Mouse (Mus musculus) urinary bladder, postnatal 14 days (tissue): ENCODE measurements around the gene Efna2.
"Not testable (repeated sequence)": the region's sequence is repeated elsewhere in the genome, so short reads cannot be mapped to it uniquely, and the experiment has no call there.

ENCODE experiments used
- DNase-seq: peaks from one replicate; pipeline ENCODE4 v3.0.0; 2021; ENCODE audit warnings: low spot score

Gene Efna2

DNA sequence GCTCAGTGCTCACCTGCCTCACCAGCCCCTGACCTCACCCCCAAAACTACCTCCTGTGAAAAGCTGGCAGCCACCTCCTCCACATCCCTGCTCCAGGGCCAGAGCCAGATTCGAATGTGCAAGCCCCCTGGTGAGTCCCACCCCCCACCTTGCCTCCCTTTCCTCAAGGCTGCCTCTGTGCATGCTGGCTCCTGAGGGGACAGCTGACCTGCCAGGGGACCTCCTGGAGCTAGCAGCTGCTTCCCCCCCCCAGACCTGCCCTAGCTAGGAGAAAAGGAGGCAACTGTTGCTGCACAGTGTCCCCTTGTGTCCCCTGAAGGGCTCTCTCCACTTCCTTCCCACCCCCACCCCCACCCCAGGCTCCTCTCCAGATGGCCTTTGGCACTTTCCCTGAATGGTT is 24.0 kb upstream of the Efna2 start:
- no peak for DNase-seq

DNA sequence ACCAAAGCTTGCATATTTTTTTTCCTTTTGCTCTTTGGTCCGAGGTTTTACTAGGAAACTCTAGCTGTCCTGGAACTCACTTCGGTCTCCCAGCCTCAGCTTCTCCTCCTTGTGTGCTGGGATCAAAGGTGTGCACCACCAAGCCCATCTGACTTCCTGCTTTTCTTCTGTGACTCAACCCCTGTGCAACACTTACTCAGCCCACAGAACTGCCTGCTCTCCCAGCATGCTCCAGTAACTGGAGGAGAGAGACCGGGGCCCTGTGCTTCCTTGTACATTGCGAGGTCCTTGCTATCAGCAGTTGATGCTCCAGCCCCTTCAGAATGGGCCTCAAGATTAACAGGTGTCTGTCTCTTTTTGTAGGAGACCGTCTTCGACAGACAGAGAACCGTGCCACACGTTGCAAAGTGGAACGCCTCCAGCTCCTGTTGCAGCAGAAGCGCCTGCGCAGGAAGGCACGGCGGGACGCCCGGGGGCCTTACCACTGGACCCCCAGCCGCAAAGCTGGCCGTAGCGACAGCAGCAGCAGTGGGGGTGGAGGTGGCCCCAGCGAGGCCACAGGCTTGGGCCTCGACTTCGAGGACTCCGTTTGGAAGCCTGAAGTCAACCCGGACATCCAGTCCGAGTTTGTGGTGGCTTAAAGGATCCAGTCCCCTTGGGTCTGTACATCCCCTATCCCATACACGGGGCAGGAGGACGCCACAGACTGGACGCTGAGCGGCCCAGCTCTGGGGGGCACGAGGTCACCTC is 23.1 kb upstream of the Efna2 start:
- no peak for DNase-seq

DNA sequence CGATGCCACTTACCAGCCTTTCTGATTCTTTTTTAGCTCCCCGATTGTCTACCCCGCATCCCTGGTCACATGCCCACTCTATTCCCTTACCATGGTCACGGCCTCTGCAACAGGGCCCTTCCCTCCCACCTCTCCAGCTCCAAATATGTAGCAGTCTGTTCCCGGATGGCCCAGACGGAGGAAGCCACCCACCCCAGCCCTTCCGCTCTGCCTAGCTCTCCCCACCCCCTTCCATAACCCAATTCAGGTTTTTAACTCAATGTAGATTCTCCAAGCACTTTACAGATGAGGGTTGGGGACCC is 22.6 kb upstream of the Efna2 start:
- DNase-seq: no peak

DNA sequence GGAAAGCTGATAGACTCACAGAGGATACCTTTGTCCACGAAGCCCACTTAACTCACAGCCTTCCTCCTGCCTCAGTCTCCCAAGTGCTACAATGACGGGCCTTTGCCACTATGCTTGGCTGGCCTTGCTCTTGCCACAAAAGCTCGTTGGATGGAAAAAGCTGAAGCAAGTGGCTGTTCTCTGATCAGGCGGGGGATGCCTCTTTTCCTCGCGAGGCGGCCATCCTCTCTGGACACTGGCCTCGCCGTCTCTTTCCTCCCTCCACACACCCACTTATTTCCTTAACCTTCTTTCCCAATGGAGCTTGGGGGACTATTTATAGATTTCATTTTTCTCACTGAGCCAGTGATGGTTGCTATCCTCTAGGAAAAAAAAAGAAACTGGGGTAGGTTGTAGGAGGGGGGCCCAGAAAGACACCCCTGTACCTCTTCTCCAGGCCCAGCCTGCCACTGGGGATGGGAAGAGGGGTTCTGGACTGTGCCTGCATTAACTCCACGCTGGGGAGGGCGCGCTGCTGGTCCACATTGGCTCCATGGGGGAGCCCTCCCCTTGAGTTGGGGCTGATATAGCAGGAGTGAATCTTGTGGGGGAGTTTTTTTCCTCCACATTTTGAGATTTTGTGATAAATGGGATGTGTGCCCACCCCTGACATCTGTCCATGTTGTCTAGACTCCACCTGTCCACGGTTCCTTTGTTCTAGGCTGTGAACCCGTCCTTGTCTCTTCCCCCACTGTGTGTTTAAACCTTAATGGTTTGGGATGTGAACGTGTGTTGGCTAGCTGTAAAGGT is 21.9 kb upstream of the Efna2 start:
- no peak for DNase-seq

DNA sequence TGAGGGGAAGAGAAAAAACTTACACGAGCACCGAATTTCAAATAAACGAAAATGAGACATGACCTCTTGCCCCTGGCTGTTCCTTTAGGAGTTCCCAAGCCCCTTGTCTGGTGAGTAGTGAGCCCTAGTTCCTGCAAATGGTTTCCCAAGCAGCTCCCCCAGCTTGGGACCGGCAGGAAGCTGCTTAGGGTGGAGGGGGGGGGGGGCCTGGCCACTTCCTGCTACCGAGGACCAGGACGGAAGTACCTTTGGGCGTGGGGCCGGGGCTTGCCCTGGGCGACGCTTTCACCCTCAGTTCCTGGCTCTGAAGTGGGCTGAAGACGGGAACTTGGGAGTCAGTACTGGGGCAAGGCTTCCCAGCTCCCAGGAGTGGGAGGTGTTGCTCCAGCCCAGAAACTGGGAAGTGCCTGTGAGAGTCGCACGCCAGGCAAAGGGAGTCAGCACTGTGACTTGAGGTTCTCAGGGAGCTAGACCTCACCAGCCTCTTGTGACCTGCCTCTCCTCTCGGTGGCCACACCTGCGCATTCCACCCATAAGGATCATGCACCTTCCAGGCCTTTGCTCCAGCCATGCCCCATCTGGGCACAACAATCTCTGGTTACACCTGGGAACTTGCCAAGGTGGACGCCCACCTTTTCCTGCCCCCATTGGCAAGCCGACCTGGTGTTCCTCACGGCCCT is 20.8 kb upstream of the Efna2 start:
- peak; percentile 63 for DNase-seq

DNA sequence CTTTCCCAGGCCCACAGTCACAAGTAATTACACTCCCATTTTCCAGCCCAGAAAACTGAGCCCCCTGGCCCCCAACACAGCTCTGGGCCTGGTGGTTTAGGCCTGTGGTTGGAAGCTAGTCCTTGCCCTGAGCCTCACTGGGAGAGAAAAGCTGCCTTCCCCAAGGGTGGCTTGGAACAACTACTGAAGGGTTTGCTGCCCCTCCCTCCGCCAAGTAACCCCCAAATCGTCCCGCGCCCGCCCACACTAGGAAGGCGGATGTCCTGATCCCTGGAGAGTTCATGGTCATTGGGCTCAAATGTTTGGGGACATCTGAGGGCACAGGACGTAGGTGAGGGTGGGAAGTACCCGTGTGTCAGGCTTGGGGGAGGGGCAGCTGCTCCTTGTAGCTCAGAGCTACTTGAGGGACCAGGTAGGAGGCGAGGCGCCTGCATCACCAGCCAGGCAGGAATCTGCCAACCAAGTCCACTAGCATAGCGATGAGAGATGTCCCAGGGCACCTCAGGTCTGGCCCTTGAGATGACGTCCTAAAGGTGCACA is 20.2 kb upstream of the Efna2 start:
- peak; percentile 60 for DNase-seq

DNA sequence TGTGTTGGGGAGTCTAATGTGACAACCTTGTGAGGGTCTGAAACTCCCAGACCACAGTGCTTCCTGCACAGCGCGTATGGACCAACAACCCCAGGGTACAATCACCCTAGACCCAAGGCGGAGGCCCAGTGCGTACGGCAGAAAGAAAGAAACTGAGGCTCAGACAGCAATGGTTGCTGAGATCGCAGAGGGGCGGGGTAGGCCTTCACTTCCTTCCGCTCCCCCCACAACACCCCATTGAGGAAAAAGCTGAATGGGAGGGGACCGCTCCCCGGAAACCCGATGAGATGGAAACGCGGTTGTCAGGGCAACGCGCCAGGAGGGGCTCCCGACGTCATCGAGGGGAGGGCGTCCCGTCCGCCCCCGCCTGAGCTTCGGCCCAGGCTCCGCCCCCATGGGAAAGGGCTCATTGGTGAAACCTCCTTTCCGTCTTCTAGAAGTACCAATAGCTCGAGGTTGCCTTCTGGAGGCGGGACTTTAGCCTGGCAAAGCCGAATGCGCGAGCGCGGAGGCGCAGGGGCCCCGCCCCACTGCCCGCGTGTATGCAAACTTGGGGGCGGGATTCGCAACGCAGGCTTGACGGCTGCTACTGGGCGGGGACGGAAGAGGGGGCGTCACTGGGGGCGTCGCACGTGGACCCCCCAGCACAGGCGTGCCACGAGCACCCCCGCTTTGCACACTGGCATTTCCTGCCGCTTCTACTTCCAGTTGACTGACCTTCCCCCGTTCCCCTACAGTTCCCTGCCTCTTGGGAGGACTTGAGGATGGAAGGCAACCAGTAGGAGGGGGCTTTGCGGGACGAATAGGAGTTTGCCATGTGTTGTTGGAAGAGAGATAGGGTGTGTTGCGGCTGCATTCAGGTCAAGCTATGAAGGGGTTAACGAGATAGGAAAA is 19.5 kb upstream of the Efna2 start:
- peak; percentile 99 for DNase-seq

DNA sequence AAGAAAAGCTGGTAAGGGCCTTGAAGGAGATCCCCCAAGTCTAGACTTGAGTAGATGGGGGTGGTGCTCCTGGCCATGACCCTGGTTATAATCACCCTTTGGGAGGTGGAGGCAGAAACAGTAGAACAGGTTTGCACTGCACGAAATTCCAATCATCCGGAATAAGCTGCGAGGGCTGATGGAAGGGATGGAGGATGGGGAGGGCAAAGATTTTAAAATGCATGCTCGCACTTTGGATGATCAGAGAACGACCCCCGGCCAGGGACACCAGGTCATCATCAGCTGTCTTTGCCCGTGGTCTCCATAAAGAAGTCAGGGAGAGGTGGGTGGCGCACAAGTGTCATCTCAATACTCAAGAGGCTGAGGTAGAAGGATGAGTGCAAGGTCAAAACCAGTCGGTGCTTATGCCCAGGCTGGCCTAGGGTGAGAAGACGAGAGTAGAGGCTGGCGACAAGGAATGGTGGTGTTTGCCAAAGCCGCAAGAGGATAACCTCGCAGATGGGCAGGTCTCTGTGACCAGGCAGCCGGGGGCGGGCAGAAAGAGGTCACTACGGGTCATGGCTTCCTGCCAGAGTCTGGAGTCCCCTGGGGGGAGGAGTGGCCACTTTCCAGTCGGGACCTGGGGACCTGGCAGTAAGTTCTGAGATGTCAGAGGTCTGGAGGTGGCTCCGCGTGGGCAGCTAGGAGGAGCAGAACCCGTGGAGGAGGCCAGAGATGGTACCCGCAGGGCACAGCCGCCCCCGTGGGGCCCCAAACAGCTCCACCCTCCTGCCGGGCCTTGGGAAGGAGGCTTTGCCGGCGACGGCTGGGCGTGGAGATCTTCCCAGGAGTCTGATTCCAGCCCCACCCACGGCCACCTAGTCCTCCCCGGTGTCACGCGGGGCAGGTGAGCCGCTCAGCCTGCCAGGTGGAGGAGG is 18.6 kb upstream of the Efna2 start:
- peak; percentile 88 for DNase-seq

DNA sequence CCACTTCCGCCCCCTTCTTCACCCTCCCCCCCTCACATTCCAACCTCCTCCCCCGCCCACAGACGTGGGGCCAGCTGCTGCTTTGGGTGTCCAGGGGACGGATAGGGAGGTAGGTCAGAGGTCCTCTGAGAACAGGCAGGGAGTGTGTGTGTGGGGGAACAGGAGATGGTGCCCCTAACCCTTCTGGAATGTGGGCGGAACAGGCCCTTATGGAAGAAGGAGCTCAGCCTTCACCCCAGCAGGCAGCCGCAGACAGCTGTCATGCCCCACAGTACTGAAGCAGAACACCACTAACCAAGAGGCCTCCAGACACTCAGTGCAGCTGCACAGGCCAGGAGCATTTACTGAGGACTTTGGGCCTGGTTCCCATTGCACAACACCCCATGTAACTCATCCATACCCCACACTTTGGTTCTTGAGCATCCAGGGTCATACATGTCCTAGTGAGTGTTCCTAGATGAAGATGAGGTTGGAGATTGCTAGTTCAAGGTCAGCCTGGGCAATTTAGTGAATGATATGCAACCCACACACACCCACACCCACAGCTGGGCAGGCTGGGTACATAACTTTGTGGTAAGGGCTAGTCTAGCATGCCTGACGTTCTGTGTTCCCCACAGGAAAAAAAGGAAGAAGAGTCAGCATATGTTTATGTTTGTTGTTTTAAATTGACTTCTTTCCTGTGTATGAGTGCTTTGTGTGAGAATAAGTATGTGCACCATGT is 17.6 kb upstream of the Efna2 start:
- peak; percentile 24 for DNase-seq

DNA sequence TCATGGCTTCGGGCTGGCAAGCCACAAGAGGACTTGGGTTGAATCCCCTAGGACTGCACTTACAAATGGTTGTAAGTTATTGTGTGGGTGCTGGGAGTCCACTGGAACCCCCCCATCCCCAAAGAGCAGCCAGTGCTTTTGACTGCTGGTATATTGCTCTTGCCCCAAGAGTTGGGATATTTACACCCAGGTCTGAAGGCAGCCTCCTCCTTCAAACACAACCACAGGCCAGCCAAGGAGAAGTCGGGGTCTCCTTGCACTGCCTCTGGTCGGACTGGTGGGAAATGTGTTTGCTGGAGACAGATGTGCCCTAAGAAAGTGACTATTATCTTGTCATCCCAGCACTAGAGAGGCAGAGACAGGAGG is 17.1 kb upstream of the Efna2 start:
- DNase-seq: no peak

DNA sequence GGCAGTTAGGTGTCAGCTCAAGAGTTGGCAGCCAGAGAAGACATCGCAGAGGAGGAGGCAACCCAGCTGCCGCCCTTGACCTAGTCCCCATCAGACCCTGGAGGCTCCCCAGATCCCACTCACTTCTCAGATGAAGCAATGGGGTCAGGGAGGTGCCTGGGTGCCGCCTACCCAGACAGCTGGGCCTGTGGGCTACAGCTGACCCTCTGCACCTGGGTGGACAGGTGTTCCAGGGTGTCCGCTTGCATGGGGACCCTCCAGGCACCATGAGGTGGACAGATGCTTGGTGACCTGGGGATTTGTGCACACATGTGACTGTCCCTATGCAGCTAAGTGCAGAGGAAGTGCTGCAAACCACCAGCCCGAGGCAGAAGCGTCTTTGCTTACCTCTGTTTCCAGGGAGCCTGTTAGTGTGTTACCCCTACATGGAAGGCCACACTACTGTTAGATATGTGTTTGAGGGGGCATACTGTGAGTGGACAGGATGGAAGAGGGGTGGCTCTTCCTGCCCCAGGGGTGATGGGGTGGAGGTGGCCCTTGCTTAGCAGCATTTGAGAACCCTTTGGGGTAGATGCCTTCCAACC is 16.5 kb upstream of the Efna2 start:
- no peak for DNase-seq

DNA sequence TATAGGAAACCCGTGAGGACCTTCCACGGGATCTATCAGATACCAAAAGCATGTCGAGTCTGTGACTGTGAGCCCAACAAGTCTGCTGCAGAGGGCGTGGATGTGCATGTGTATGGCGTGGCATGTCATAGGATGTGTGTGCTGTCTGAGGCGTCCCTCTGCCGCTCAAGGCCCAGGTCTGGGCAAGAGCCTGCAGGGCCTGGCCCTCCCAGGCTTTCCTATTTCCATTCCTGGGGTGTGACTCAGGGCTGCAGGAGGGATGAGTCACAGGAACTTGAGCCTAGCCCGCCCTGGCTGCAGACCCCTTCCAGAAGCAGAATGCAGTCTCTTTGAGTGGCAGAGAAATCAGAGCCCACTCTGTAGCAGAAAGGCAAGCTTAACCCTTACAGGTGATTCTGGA is 15.6 kb upstream of the Efna2 start:
- peak; percentile 81 for DNase-seq

DNA sequence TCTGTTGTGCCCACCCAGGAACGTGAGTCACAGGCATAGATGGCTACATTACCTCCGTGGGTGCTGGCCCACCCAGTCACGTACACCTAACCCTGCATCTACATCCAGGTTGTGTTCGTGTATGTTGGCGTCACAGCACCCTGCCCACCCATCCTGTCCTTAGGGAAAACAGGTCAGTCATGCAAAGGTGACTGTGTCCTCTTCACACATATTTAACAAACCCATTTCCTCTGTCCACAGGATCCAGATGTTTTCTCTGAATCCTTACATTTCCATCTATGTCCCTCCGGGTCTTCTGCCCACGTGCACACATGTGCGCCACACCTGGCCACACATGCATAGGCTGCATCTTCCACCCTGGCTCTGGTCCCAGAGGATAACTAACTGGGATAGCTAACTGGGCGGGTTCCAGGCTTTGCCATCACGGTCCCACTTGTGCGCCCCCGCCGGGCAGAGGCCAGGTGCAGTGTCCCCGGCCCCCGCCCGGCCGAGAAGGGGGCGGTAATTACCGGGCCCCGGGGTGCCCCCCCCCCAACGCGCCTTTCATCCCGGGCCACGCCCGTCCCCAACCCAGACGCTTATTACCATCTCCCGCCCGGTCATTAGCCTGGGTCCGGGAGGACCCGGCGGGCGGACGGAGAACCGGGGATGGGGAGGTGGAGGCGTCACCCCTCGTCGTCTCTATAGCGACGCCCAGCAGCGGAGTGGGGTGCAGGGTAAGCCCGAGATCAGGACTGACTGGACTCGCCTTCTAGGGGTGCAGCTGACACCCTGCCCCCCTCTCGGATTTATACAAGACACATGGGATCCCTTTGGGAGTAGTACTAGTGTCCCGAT is 14.9 kb upstream of the Efna2 start:
- DNase-seq: no peak

DNA sequence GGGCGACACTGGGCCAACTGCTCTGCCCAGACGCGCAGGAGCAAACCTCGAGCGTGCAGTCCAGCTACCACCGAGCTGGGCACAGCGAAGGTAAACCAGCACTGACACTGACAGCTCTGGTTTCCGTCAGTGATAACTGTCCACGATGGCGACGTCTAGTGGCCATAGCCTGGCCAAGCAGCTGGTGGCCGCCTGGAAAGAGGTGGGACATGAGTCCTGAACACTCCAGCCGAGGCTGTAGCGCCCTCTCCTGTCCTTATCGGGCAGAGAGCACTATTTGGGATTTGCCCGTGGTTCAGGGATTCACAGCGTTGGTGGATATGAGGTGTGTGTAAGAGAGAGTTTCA is 14.3 kb upstream of the Efna2 start:
- peak; percentile 98 for DNase-seq

DNA sequence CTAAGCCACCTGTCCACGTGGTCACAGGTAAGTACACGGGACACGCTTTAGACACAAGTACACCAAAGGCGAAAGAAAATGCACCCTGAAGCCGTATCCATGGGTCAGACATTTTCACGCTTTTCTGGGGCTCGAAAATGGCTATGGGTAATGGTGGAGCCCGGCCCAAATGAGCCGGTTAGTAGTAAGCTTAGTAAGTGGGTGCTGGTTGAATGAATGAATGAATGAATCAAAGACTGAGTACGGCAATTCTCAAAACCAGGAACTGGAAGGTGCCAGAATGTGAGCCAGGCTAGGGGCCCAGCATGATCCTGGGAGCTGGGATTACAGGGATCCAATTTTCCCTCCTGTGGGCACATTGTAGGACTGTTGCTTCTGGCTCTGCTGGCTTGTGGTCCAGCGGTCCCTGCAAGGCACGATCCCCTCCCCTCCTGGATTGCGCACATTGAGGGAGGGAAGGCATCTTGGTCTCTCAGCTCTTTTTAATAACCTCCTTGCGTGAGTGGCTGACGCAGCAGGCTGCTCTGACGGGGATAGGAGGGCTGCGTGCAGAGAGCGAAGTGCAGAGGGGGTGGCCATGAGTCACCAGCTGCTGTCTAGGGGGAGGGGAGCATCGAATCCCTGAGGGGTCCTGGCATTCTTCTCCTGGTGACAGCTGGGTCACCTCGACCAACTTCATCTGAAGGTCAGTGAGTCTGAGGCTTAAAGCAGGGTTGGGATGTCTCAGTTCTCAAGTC is 13.7 kb upstream of the Efna2 start, which contains the start of gene Cirbp:
Gene Cirbp (plus strand): TSS at position 594 of the 737 bp plus-strand sequence.
- DNase-seq: no peak

DNA sequence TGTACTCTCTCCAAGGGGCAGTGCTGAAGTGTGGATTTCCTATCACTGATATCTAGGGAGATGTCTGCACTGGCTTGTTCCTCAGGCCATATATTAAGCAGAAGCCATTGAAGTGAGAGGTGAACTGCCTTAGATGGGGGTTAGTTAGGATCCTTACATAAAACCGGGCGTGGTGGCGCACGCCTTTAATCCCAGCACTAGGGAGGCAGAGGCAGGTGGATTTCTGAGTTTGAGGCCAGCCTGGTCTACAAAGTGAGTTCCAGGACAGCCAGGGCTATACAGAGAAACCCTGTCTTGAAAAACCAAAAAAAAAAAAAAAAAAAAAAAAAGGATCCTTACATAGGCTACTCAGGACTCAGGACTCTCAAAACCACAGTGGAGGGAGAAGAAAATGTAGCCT is 13.1 kb upstream of the Efna2 start:
- not testable (repeated sequence) for DNase-seq

DNA sequence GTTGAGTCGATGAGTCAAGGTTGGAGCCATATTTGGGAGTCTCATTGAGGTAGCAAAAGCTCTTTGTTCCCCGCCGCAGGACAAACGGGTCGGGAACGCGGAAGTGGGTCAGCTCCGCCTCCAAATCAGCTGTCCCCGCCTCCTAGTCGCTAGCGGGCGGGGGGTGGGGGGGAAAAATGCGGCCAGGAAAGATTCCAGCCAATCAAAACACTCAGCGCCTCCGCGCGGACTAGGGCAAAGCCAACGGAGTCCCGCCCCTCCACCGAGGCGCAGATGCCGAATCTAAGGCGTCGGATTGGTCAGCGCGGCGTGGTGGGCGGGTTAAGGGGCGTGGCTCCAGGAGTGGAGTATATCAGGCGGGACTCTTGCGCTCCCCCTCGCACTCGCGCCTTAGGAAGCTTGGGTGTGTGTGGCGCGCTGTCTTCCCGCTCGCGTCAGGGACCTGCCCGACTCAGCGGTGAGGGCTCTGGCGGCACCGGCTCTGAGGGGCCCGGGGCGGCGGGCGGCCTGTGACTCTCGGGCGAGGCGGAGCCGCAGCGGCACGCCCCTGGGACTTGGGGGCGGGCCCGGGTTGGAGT is 11.7 kb upstream of the Efna2 start:
- peak; percentile 99 for DNase-seq
